Mouse (Mus musculus): Measurements from ENCODE around the gene Adprh. TPM values are rescaled to one million over a fixed set of nuclear protein-coding genes. Genes with fewer than 3 reads are reported as not detected.
"Not testable (repeated sequence)": the region's sequence is repeated elsewhere in the genome, so short reads cannot be mapped to it uniquely, and the experiment has no call there.

The Adprh gene
- polyA plus RNA-seq, 1 experiment from 2014 or later, result 95.5 TPM

- Histone ChIP-seq H3K4me1 (ENCODE audit: control insufficient read depth, insufficient read depth, low read length) (peaks cover 9% of the 10 kb centered on the region; the same call in 1 of the 2 replicates), H3K4me3 (ENCODE audit: low read depth, low read length) (no peak overlapping the region), H3K27me3 (replicated peaks; ENCODE audit: control insufficient read depth, insufficient read depth, low read length) (no peaks in the 10 kb centered on the region), H3K27ac (replicated peaks; ENCODE audit: low read depth, low read length) (no peak overlapping the region), H3K9ac (ENCODE audit: low read depth, low read length) (no peak overlapping the region), H3K4me2 (ENCODE audit: low read depth, low read length) (no peak overlapping the region), H3K9me3 (ENCODE audit: control insufficient read depth, low read length) (no peaks in the 10 kb centered on the region), H3K36me3 (ENCODE audit: control insufficient read depth, insufficient read depth, low read length) (peaks cover 48% of the 10 kb centered on the region)
- no peak for ATAC-seq (ENCODE audit: low read depth)
- WGBS, result 74% methylated on average over 7 of the region's 7 CpGs
- no peak for DNase-seq (ENCODE audit: low spot score)
These were observed 1.8 kb downstream of the Adprh start for GRCm38 (mm10) chr16:38450707-38451106.

- Histone ChIP-seq H3K4me3 (ENCODE audit: low read depth, low read length) (no peak overlapping the region), H3K4me2 (ENCODE audit: low read depth, low read length) (0 out of 2 replicates have a peak overlapping the region, but pooled peaks have one; percentile 12), H3K27ac (replicated peaks; ENCODE audit: low read depth, low read length) (peak overlapping the region; percentile 56; the same call in 1 of the 2 replicates), H3K36me3 (ENCODE audit: control insufficient read depth, insufficient read depth, low read length) (peaks cover 70% of the 10 kb centered on the region), H3K27me3 (replicated peaks; ENCODE audit: control insufficient read depth, insufficient read depth, low read length) (no peaks in the 10 kb centered on the region), H3K9ac (ENCODE audit: low read depth, low read length) (peak overlapping the region; percentile 15; the same call in 1 of the 2 replicates), H3K9me3 (ENCODE audit: control insufficient read depth, low read length) (no peaks in the 10 kb centered on the region), H3K4me1 (ENCODE audit: control insufficient read depth, insufficient read depth, low read length) (peaks cover 9% of the 10 kb centered on the region; the same call in 1 of the 2 replicates)
- peak; percentile 56 for DNase-seq (ENCODE audit: low spot score)
- 47% methylated on average over 12 of the region's 12 CpGs for WGBS
- ATAC-seq (ENCODE audit: low read depth), result no peak
These were observed 4.0 kb downstream of the Adprh start for GRCm38 (mm10) chr16:38448458-38448857.

GRCm38 (mm10) chr16:38447366-38447765 is 5.1 kb downstream of the Adprh start:
- DNase-seq (ENCODE audit: low spot score) (no peak), ATAC-seq (ENCODE audit: low read depth) (no peak)
- Histone ChIP-seq H3K27me3 (replicated peaks; ENCODE audit: control insufficient read depth, insufficient read depth, low read length) (no peaks in the 10 kb centered on the region), H3K4me3 (ENCODE audit: low read depth, low read length) (no peak overlapping the region), H3K9ac (ENCODE audit: low read depth, low read length) (no peak overlapping the region), H3K4me2 (ENCODE audit: low read depth, low read length) (no peak overlapping the region), H3K27ac (replicated peaks; ENCODE audit: low read depth, low read length) (no peak overlapping the region), H3K36me3 (ENCODE audit: control insufficient read depth, insufficient read depth, low read length) (peaks cover 76% of the 10 kb centered on the region), H3K4me1 (ENCODE audit: control insufficient read depth, insufficient read depth, low read length) (peaks cover 9% of the 10 kb centered on the region; the same call in 1 of the 2 replicates), H3K9me3 (ENCODE audit: control insufficient read depth, low read length) (no peaks in the 10 kb centered on the region)
- 89% methylated on average over 21 of the region's 21 CpGs for WGBS

- not testable (repeated sequence) for H3K27me3 ChIP-seq (replicated peaks; ENCODE audit: control insufficient read depth, insufficient read depth, low read length); H3K9me3 ChIP-seq (ENCODE audit: control insufficient read depth, low read length); H3K9ac ChIP-seq (ENCODE audit: low read depth, low read length); H3K4me1 ChIP-seq (ENCODE audit: control insufficient read depth, insufficient read depth, low read length); H3K4me2 ChIP-seq (ENCODE audit: low read depth, low read length); ATAC-seq (ENCODE audit: low read depth); DNase-seq (ENCODE audit: low spot score); H3K27ac ChIP-seq (replicated peaks; ENCODE audit: low read depth, low read length); H3K4me3 ChIP-seq (ENCODE audit: low read depth, low read length)
- WGBS, result 95% methylated on average over 2 of the region's 2 CpGs
- peaks cover 76% of the 10 kb centered on the region for H3K36me3 ChIP-seq (ENCODE audit: control insufficient read depth, insufficient read depth, low read length)
These were observed 6.4 kb downstream of the Adprh start for GRCm38 (mm10) chr16:38446141-38446540.

GRCm38 (mm10) chr16:38445576-38445975 is 6.9 kb downstream of the Adprh start:
- Histone ChIP-seq H3K9ac (ENCODE audit: low read depth, low read length) (no peak overlapping the region), H3K36me3 (ENCODE audit: control insufficient read depth, insufficient read depth, low read length) (peaks cover 74% of the 10 kb centered on the region), H3K4me2 (ENCODE audit: low read depth, low read length) (no peak overlapping the region), H3K9me3 (ENCODE audit: control insufficient read depth, low read length) (no peaks in the 10 kb centered on the region), H3K4me3 (ENCODE audit: low read depth, low read length) (no peak overlapping the region), H3K27ac (replicated peaks; ENCODE audit: low read depth, low read length) (no peak overlapping the region), H3K27me3 (replicated peaks; ENCODE audit: control insufficient read depth, insufficient read depth, low read length) (no peaks in the 10 kb centered on the region), H3K4me1 (ENCODE audit: control insufficient read depth, insufficient read depth, low read length) (peaks cover 4% of the 10 kb centered on the region; the same call in 1 of the 2 replicates)
- DNase-seq (ENCODE audit: low spot score), result no peak
- 97% methylated on average over 20 of the region's 20 CpGs for WGBS
- no peak for ATAC-seq (ENCODE audit: low read depth)

- no peak overlapping the region for H3K4me3 ChIP-seq (ENCODE audit: low read depth, low read length)
These were observed 7.5 kb downstream of the Adprh start for GRCm38 (mm10) chr16:38445046-38445445.

GRCm38 (mm10) chr16:38443721-38444464 is 8.6 kb downstream of the Adprh start:
- WGBS, result 97% methylated on average over 7 of the region's 7 CpGs
- Histone ChIP-seq H3K4me2 (ENCODE audit: low read depth, low read length) (no peak overlapping the region), H3K27ac (replicated peaks; ENCODE audit: low read depth, low read length) (no peak overlapping the region), H3K36me3 (ENCODE audit: control insufficient read depth, insufficient read depth, low read length) (peaks cover 57% of the 10 kb centered on the region), H3K9me3 (ENCODE audit: control insufficient read depth, low read length) (no peaks in the 10 kb centered on the region), H3K9ac (ENCODE audit: low read depth, low read length) (no peak overlapping the region), H3K4me3 (ENCODE audit: low read depth, low read length) (no peak overlapping the region), H3K27me3 (replicated peaks; ENCODE audit: control insufficient read depth, insufficient read depth, low read length) (no peaks in the 10 kb centered on the region), H3K4me1 (ENCODE audit: control insufficient read depth, insufficient read depth, low read length) (peaks cover 4% of the 10 kb centered on the region; the same call in 1 of the 2 replicates)
- DNase-seq (ENCODE audit: low spot score) (no peak), ATAC-seq (ENCODE audit: low read depth) (no peak)

More at GRCm38 (mm10) chr16:38445046-38445445, 7.5 kb downstream of the Adprh start:
- Histone ChIP-seq H3K36me3 (ENCODE audit: control insufficient read depth, insufficient read depth, low read length) (peaks cover 69% of the 10 kb centered on the region), H3K9me3 (ENCODE audit: control insufficient read depth, low read length) (no peaks in the 10 kb centered on the region), H3K27ac (replicated peaks; ENCODE audit: low read depth, low read length) (no peak overlapping the region), H3K4me1 (ENCODE audit: control insufficient read depth, insufficient read depth, low read length) (peaks cover 4% of the 10 kb centered on the region; the same call in 1 of the 2 replicates), H3K9ac (ENCODE audit: low read depth, low read length) (no peak overlapping the region), H3K27me3 (replicated peaks; ENCODE audit: control insufficient read depth, insufficient read depth, low read length) (no peaks in the 10 kb centered on the region), H3K4me2 (ENCODE audit: low read depth, low read length) (no peak overlapping the region)
- no peak for DNase-seq (ENCODE audit: low spot score)
- WGBS, result 100% methylated on average over 1 of the region's 1 CpGs
- no peak for ATAC-seq (ENCODE audit: low read depth)

- Histone ChIP-seq H3K9me3 (ENCODE audit: control insufficient read depth, low read length) (no peaks in the 10 kb centered on the region), H3K9ac (ENCODE audit: low read depth, low read length) (no peak overlapping the region), H3K36me3 (ENCODE audit: control insufficient read depth, insufficient read depth, low read length) (peaks cover 43% of the 10 kb centered on the region), H3K4me2 (ENCODE audit: low read depth, low read length) (no peak overlapping the region), H3K4me3 (ENCODE audit: low read depth, low read length) (no peak overlapping the region), H3K27ac (replicated peaks; ENCODE audit: low read depth, low read length) (no peak overlapping the region), H3K4me1 (ENCODE audit: control insufficient read depth, insufficient read depth, low read length) (no peaks in the 10 kb centered on the region), H3K27me3 (replicated peaks; ENCODE audit: control insufficient read depth, insufficient read depth, low read length) (no peaks in the 10 kb centered on the region)
- ATAC-seq (ENCODE audit: low read depth) (no peak), DNase-seq (ENCODE audit: low spot score) (no peak)
- WGBS, result 79% methylated on average over 8 of the region's 8 CpGs
These were observed 10.3 kb downstream of the Adprh start for GRCm38 (mm10) chr16:38442216-38442615.

GRCm38 (mm10) chr16:38441611-38442010 is 10.9 kb downstream of the Adprh start:
- Histone ChIP-seq H3K4me2 (ENCODE audit: low read depth, low read length) (no peak overlapping the region), H3K27ac (replicated peaks; ENCODE audit: low read depth, low read length) (no peak overlapping the region), H3K9me3 (ENCODE audit: control insufficient read depth, low read length) (no peaks in the 10 kb centered on the region), H3K4me1 (ENCODE audit: control insufficient read depth, insufficient read depth, low read length) (no peaks in the 10 kb centered on the region), H3K4me3 (ENCODE audit: low read depth, low read length) (no peak overlapping the region), H3K27me3 (replicated peaks; ENCODE audit: control insufficient read depth, insufficient read depth, low read length) (no peaks in the 10 kb centered on the region), H3K36me3 (ENCODE audit: control insufficient read depth, insufficient read depth, low read length) (peaks cover 37% of the 10 kb centered on the region), H3K9ac (ENCODE audit: low read depth, low read length) (no peak overlapping the region)
- no peak for ATAC-seq (ENCODE audit: low read depth)
- DNase-seq (ENCODE audit: low spot score), result no peak
- WGBS, result 86% methylated on average over 5 of the region's 5 CpGs

Data from embryonic facial prominence, embryonic 14.5 days (tissue).